Mouse (Mus musculus): ENCODE results near the gene Tgm3.

Tgm3 gene

GRCm38 (mm10) chr2:130070396-130070795 is 58.2 kb downstream of the Tgm3 start:
- no peak for DNase-seq (ENCODE audit: low spot score in 2 of 2)

Data from cerebellum, postnatal 4 days (tissue).